Mouse (Mus musculus): ENCODE data around the gene Tmem39a. TPM values are rescaled to one million over a fixed set of nuclear protein-coding genes. Genes with fewer than 3 reads are reported as not detected.
A peak's percentile ranks its signal among the peaks of the same experiment; 100 is the strongest.

Tmem39a gene
- polyA plus RNA-seq, 1 experiment from 2014 or later, result 105 TPM

- Histone ChIP-seq H3K27ac (peak overlapping the region; percentile 81), H3K9me3 (no peaks in the 10 kb centered on the region), H3K36me3 (peaks cover 64% of the 10 kb centered on the region), H3K4me3 (no peak overlapping the region), H3K4me1 (peaks cover 68% of the 10 kb centered on the region), H3K27me3 (ENCODE audit: insufficient read depth, poor library complexity, severe bottlenecking) (no peaks in the 10 kb centered on the region)
- 46% methylated on average over 11 of the region's 11 CpGs for WGBS
- peak; percentile 83 for DNase-seq (ENCODE audit: low spot score)
These were observed 65.8 kb downstream of the Tmem39a start for GRCm38 (mm10) chr16:38624303-38624702.

GRCm38 (mm10) chr16:38625411-38625810 lies 66.9 kb downstream of the Tmem39a start:
- no peak overlapping the region for H3K4me3 ChIP-seq
- peaks cover 79% of the 10 kb centered on the region for H3K4me1 ChIP-seq
- peak overlapping the region; percentile 81 for H3K27ac ChIP-seq
- no peak for DNase-seq (ENCODE audit: low spot score)
- H3K27me3 ChIP-seq (ENCODE audit: insufficient read depth, poor library complexity, severe bottlenecking), result no peaks in the 10 kb centered on the region
- no peaks in the 10 kb centered on the region for H3K9me3 ChIP-seq
- H3K36me3 ChIP-seq, result peaks cover 53% of the 10 kb centered on the region
- WGBS, result 66% methylated on average over 7 of the region's 7 CpGs

GRCm38 (mm10) chr16:38625811-38626369 lies 67.4 kb downstream of the Tmem39a start:
- DNase-seq (ENCODE audit: low spot score), result no peak
- H3K4me1 ChIP-seq, result peaks cover 79% of the 10 kb centered on the region
- peaks cover 48% of the 10 kb centered on the region for H3K36me3 ChIP-seq
- no peak overlapping the region for H3K4me3 ChIP-seq
- H3K9me3 ChIP-seq, result no peaks in the 10 kb centered on the region
- H3K27me3 ChIP-seq (ENCODE audit: insufficient read depth, poor library complexity, severe bottlenecking), result no peaks in the 10 kb centered on the region
- H3K27ac ChIP-seq, result peak overlapping the region; percentile 81
- WGBS, result 26% methylated on average over 10 of the region's 10 CpGs

- Histone ChIP-seq H3K4me1 (peaks cover 41% of the 10 kb centered on the region), H3K27ac (0 out of 2 replicates have a peak overlapping the region, but pooled peaks have one; percentile 42), H3K4me3 (no peak overlapping the region), H3K27me3 (ENCODE audit: insufficient read depth, poor library complexity, severe bottlenecking) (no peaks in the 10 kb centered on the region), H3K9me3 (no peaks in the 10 kb centered on the region), H3K36me3 (peaks cover 40% of the 10 kb centered on the region)
- WGBS, result 61% methylated on average over 6 of the region's 6 CpGs
- no peak for DNase-seq (ENCODE audit: low spot score)
These were observed 73.6 kb downstream of the Tmem39a start for GRCm38 (mm10) chr16:38632147-38632546.

- Histone ChIP-seq H3K27me3 (ENCODE audit: insufficient read depth, poor library complexity, severe bottlenecking) (no peaks in the 10 kb centered on the region), H3K27ac (no peak overlapping the region), H3K4me1 (peaks cover 10% of the 10 kb centered on the region), H3K4me3 (no peak overlapping the region), H3K9me3 (no peaks in the 10 kb centered on the region), H3K36me3 (peaks cover 62% of the 10 kb centered on the region)
- DNase-seq (ENCODE audit: low spot score), result no peak
- WGBS, result 78% methylated on average over 8 of the region's 8 CpGs
These were observed 77.4 kb downstream of the Tmem39a start for GRCm38 (mm10) chr16:38635833-38636390.

- H3K9me3 ChIP-seq, result no peaks in the 10 kb centered on the region
- H3K36me3 ChIP-seq, result peaks cover 62% of the 10 kb centered on the region
- no peak overlapping the region for H3K4me3 ChIP-seq
- no peak for DNase-seq (ENCODE audit: low spot score)
- peaks cover 13% of the 10 kb centered on the region for H3K4me1 ChIP-seq
- no peaks in the 10 kb centered on the region for H3K27me3 ChIP-seq (ENCODE audit: insufficient read depth, poor library complexity, severe bottlenecking)
- WGBS, result 67% methylated on average over 9 of the region's 9 CpGs
- no peak overlapping the region for H3K27ac ChIP-seq
These were observed 78.2 kb downstream of the Tmem39a start for GRCm38 (mm10) chr16:38636682-38637081.

GRCm38 (mm10) chr16:38637085-38637484 lies 78.6 kb downstream of the Tmem39a start:
- no peak overlapping the region for H3K27ac ChIP-seq
- H3K27me3 ChIP-seq (ENCODE audit: insufficient read depth, poor library complexity, severe bottlenecking), result no peaks in the 10 kb centered on the region
- no peak for DNase-seq (ENCODE audit: low spot score)
- WGBS, result 74% methylated on average over 10 of the region's 10 CpGs
- peaks cover 58% of the 10 kb centered on the region for H3K36me3 ChIP-seq
- peaks cover 17% of the 10 kb centered on the region for H3K4me1 ChIP-seq
- no peak overlapping the region for H3K4me3 ChIP-seq
- no peaks in the 10 kb centered on the region for H3K9me3 ChIP-seq

Other genes with a start within 250 kb of the Tmem39a start
- gene Maats1, start 216.6 kb upstream of the Tmem39a start, polyA plus RNA-seq (2016; fragmentation: Nextera tagmentation; extraction: Ambion mirVana), result 0.06 and 0.12 TPM in 2 replicates
- gene Cox17, start 211.7 kb upstream of the Tmem39a start, polyA plus RNA-seq (2016; fragmentation: Nextera tagmentation; extraction: Ambion mirVana), result 287 and 339 TPM in 2 replicates
- gene Gm21987, start 211.7 kb upstream of the Tmem39a start, polyA plus RNA-seq (2016; fragmentation: Nextera tagmentation; extraction: Ambion mirVana), result 1.3 and 4.6 TPM in 2 replicates
- gene Popdc2, start 196.5 kb upstream of the Tmem39a start, polyA plus RNA-seq (2016; fragmentation: Nextera tagmentation; extraction: Ambion mirVana), result 230 and 378 TPM in 2 replicates
- 0.19 and 0.37 TPM in 2 replicates for gene Pla1a, start 125.6 kb upstream of the Tmem39a start, polyA plus RNA-seq (2016; fragmentation: Nextera tagmentation; extraction: Ambion mirVana)
- gene Adprh, start 106.0 kb upstream of the Tmem39a start, polyA plus RNA-seq (2016; fragmentation: Nextera tagmentation; extraction: Ambion mirVana), result 127 TPM in 2 replicates
- 0.41 and 0.45 TPM in 2 replicates for gene Cd80, start 103.1 kb upstream of the Tmem39a start, polyA plus RNA-seq (2016; fragmentation: Nextera tagmentation; extraction: Ambion mirVana)
- 25.1 and 39.3 TPM in 2 replicates for gene Timmdc1, start 36.0 kb upstream of the Tmem39a start, polyA plus RNA-seq (2016; fragmentation: Nextera tagmentation; extraction: Ambion mirVana)
- 40.2 and 50.6 TPM in 2 replicates for gene Poglut1, start 8.4 kb upstream of the Tmem39a start, polyA plus RNA-seq (2016; fragmentation: Nextera tagmentation; extraction: Ambion mirVana)
- 27.7 and 37.4 TPM in 2 replicates for gene Arhgap31, start 154.6 kb downstream of the Tmem39a start, polyA plus RNA-seq (2016; fragmentation: Nextera tagmentation; extraction: Ambion mirVana)
- 28.5 and 34.6 TPM in 2 replicates for gene B4galt4, start 183.6 kb downstream of the Tmem39a start, polyA plus RNA-seq (2016; fragmentation: Nextera tagmentation; extraction: Ambion mirVana)
- 40.6 and 43.0 TPM in 2 replicates for gene Upk1b, start 241.6 kb downstream of the Tmem39a start, polyA plus RNA-seq (2016; fragmentation: Nextera tagmentation; extraction: Ambion mirVana)

Data from heart, embryonic 10.5 days (tissue).